Mouse (Mus musculus) left cerebral cortex, postnatal 14 days (tissue): ENCODE results near the gene Il17rc. TPM values are rescaled to one million over a fixed set of nuclear protein-coding genes. Genes with fewer than 3 reads are reported as not detected.

Source experiments
- DNase-seq, 2 experiments: peaks; one replicate each; pipeline ENCODE4 v3.0.0; 2021 to 2022; ENCODE audit warnings: low spot score in 2 of 2, mixed read lengths in 1 of 2
- intact Hi-C: fragments of 180-260 bp; cut with DNase I; formaldehyde crosslinking; loops from one replicate; pipeline ENCODE4 v1.15.1; 2025
- total RNA-seq, 2 experiments: library from RNA; stranded (reverse); gene quantifications; 2 replicates each; pipeline ENCODE4 v1.2.3; 2021

The Il17rc gene
- total RNA-seq, 2 experiments from 2014 or later = 3.9 to 5.4 TPM

- intact Hi-C loops = no loop called here
- DNase-seq = no peak
Measured at GRCm38 (mm10) chr6:113444207-113444965, 26.8 kb upstream of the Il17rc start.

GRCm38 (mm10) chr6:113447639-113448038 lies 23.6 kb upstream of the Il17rc start:
- no peak for DNase-seq
- intact Hi-C loops = no loop called here

GRCm38 (mm10) chr6:113451839-113452238 lies 19.4 kb upstream of the Il17rc start:
- intact Hi-C loops = no loop called here
- DNase-seq = no peak

GRCm38 (mm10) chr6:113455007-113455406 lies 16.2 kb upstream of the Il17rc start:
- intact Hi-C loops = no loop called here

GRCm38 (mm10) chr6:113457952-113458534 lies 13.2 kb upstream of the Il17rc start, which contains the start of gene Il17re:
Gene Il17re, plus strand, starts transcription at chr6:113458484.
- no peak for DNase-seq
- intact Hi-C loops = no loop called here

More at GRCm38 (mm10) chr6:113455007-113455406, 16.2 kb upstream of the Il17rc start:
- no peak for DNase-seq

GRCm38 (mm10) chr6:113458635-113459034 lies 12.6 kb upstream of the Il17rc start:
- intact Hi-C loops = no loop called here

GRCm38 (mm10) chr6:113464040-113464439 lies 7.2 kb upstream of the Il17rc start:
- intact Hi-C loops = no loop called here
- DNase-seq = no peak

More at GRCm38 (mm10) chr6:113458635-113459034, 12.6 kb upstream of the Il17rc start:
- DNase-seq = no peak

- intact Hi-C loops = no loop called here
- DNase-seq = no peak
Measured at GRCm38 (mm10) chr6:113465602-113466001, 5.6 kb upstream of the Il17rc start.

GRCm38 (mm10) chr6:113468512-113468911 lies 2.7 kb upstream of the Il17rc start:
- intact Hi-C loops = no loop called here
- DNase-seq = no peak

- intact Hi-C loops = no loop called here
- peak; percentile 63 to 76 for DNase-seq
Measured at GRCm38 (mm10) chr6:113469021-113469420, 2.2 kb upstream of the Il17rc start.

GRCm38 (mm10) chr6:113469432-113469831 lies 1.8 kb upstream of the Il17rc start:
- peak; percentile 74 to 76 for DNase-seq
- intact Hi-C loops = no loop called here

GRCm38 (mm10) chr6:113472061-113472460 lies 834 bp downstream of the Il17rc start:
- no peak for DNase-seq
- intact Hi-C loops = no loop called here

- no peak for DNase-seq
- intact Hi-C loops = no loop called here
Measured at GRCm38 (mm10) chr6:113473246-113473645, 2.0 kb downstream of the Il17rc start.

GRCm38 (mm10) chr6:113473715-113474114 lies 2.5 kb downstream of the Il17rc start:
- intact Hi-C loops = no loop called here
- no peak for DNase-seq

GRCm38 (mm10) chr6:113477353-113477752 lies 6.1 kb downstream of the Il17rc start:
- intact Hi-C loops = no loop called here
- DNase-seq = no peak

- intact Hi-C loops = no loop called here
- DNase-seq = no peak
Measured at GRCm38 (mm10) chr6:113478906-113479305, 7.7 kb downstream of the Il17rc start.

- intact Hi-C loops = no loop called here
- DNase-seq = no peak
Measured at GRCm38 (mm10) chr6:113480555-113481373, 9.5 kb downstream of the Il17rc start.

GRCm38 (mm10) chr6:113482477-113483099 lies 11.4 kb downstream of the Il17rc start:
- intact Hi-C loops = no loop called here
- DNase-seq = peak; percentile 45 to 50

GRCm38 (mm10) chr6:113483100-113483615 lies 11.9 kb downstream of the Il17rc start, which contains the start of gene Creld1:
Gene Creld1, plus strand, starts transcription at chr6:113483297.
- intact Hi-C loops = no loop called here
- peak; percentile 94 to 96 for DNase-seq
